Mouse (Mus musculus): ENCODE data around the gene Ercc4. TPM values are rescaled to one million over a fixed set of nuclear protein-coding genes. Genes with fewer than 3 reads are reported as not detected.

Ercc4 gene
- polyA plus RNA-seq, 2 experiments: 14.1 to 15.0 TPM

GRCm38 (mm10) chr16:13147810-13148555 is 38.5 kb downstream of the Ercc4 start:
- Histone ChIP-seq H3K9me3 (ENCODE audit: control insufficient read depth, low read length) (no peaks in the 10 kb centered on the region), H3K4me3 (replicated peaks; ENCODE audit: low read length) (no peak overlapping the region), H3K4me2 (replicated peaks; ENCODE audit: low read depth, low read length, severe bottlenecking) (no peak overlapping the region), H3K9ac (ENCODE audit: low read depth, low read length, severe bottlenecking) (no peak overlapping the region), H3K27me3 (ENCODE audit: control insufficient read depth, insufficient read depth, low read length) (no peaks in the 10 kb centered on the region), H3K27ac (replicated peaks; ENCODE audit: low read depth, low read length) (no peak overlapping the region), H3K4me1 (ENCODE audit: control insufficient read depth, insufficient read depth, low read length) (no peaks in the 10 kb centered on the region), H3K36me3 (ENCODE audit: control insufficient read depth, insufficient read depth, low read length) (peaks cover 51% of the 10 kb centered on the region)
- ATAC-seq (ENCODE audit: low FRiP score, low read depth): no peak
- 91% methylated on average over 19 of the region's 19 CpGs for WGBS
- no peak for DNase-seq (ENCODE audit: low spot score)
- TF ChIP-seq POLR2A (IDR thresholded peaks at IDR 0.05; ENCODE audit: borderline replicate concordance, extremely low read depth, insufficient read depth, insufficient read length): no peak

- no peak for TF ChIP-seq POLR2A (IDR thresholded peaks at IDR 0.05; ENCODE audit: borderline replicate concordance, extremely low read depth, insufficient read depth, insufficient read length)
- Histone ChIP-seq H3K4me3 (replicated peaks; ENCODE audit: low read length) (no peak overlapping the region), H3K36me3 (ENCODE audit: control insufficient read depth, insufficient read depth, low read length) (peaks cover 40% of the 10 kb centered on the region), H3K9ac (ENCODE audit: low read depth, low read length, severe bottlenecking) (no peak overlapping the region), H3K4me2 (replicated peaks; ENCODE audit: low read depth, low read length, severe bottlenecking) (no peak overlapping the region), H3K27me3 (ENCODE audit: control insufficient read depth, insufficient read depth, low read length) (no peaks in the 10 kb centered on the region), H3K27ac (replicated peaks; ENCODE audit: low read depth, low read length) (no peak overlapping the region), H3K4me1 (ENCODE audit: control insufficient read depth, insufficient read depth, low read length) (no peaks in the 10 kb centered on the region), H3K9me3 (ENCODE audit: control insufficient read depth, low read length) (no peaks in the 10 kb centered on the region)
- ATAC-seq (ENCODE audit: low FRiP score, low read depth): no peak
- WGBS: 90% methylated on average over 8 of the region's 8 CpGs
- no peak for DNase-seq (ENCODE audit: low spot score)
These were observed 40.5 kb downstream of the Ercc4 start for GRCm38 (mm10) chr16:13149950-13150349.

DNA sequence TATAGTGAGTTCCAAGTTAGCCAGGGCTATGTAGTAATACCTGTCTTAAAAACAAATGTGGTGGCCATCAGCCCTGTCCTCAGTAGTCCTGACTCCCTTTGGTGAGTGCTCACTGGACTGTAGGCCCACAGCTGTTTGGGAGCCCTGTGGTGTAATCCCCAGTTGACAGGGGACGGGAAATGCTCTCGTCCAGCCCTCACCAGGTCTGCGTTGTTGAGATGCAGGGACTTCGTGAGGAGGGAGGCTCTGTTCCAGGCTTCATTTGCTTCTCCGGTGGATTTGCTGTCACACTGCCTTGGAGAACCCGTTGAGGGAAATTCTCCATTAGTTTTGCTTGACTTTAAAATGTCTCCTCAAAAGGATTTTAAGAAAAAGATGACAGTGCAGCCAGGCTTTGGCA is 41.3 kb downstream of the Ercc4 start:
- Histone ChIP-seq H3K4me1 (ENCODE audit: control insufficient read depth, insufficient read depth, low read length) (no peaks in the 10 kb centered on the region), H3K4me2 (replicated peaks; ENCODE audit: low read depth, low read length, severe bottlenecking) (no peak overlapping the region), H3K27ac (replicated peaks; ENCODE audit: low read depth, low read length) (no peak overlapping the region), H3K27me3 (ENCODE audit: control insufficient read depth, insufficient read depth, low read length) (no peaks in the 10 kb centered on the region), H3K9ac (ENCODE audit: low read depth, low read length, severe bottlenecking) (no peak overlapping the region), H3K4me3 (replicated peaks; ENCODE audit: low read length) (no peak overlapping the region), H3K9me3 (ENCODE audit: control insufficient read depth, low read length) (no peaks in the 10 kb centered on the region), H3K36me3 (ENCODE audit: control insufficient read depth, insufficient read depth, low read length) (peaks cover 36% of the 10 kb centered on the region)
- TF ChIP-seq POLR2A (IDR thresholded peaks at IDR 0.05; ENCODE audit: borderline replicate concordance, extremely low read depth, insufficient read depth, insufficient read length): no peak
- DNase-seq (ENCODE audit: low spot score) (no peak), ATAC-seq (ENCODE audit: low FRiP score, low read depth) (no peak)
- 84% methylated on average over 6 of the region's 6 CpGs for WGBS

- no peak overlapping the region for H3K9ac ChIP-seq (ENCODE audit: low read depth, low read length, severe bottlenecking)
- no peak for TF ChIP-seq POLR2A (IDR thresholded peaks at IDR 0.05; ENCODE audit: borderline replicate concordance, extremely low read depth, insufficient read depth, insufficient read length)
- no peaks in the 10 kb centered on the region for H3K4me1 ChIP-seq (ENCODE audit: control insufficient read depth, insufficient read depth, low read length)
- no peak for DNase-seq (ENCODE audit: low spot score)
- no peak for ATAC-seq (ENCODE audit: low FRiP score, low read depth)
- 83% methylated on average over 5 of the region's 5 CpGs for WGBS
- H3K27ac ChIP-seq (replicated peaks; ENCODE audit: low read depth, low read length): no peak overlapping the region
- no peaks in the 10 kb centered on the region for H3K9me3 ChIP-seq (ENCODE audit: control insufficient read depth, low read length)
- no peaks in the 10 kb centered on the region for H3K27me3 ChIP-seq (ENCODE audit: control insufficient read depth, insufficient read depth, low read length)
- H3K4me3 ChIP-seq (replicated peaks; ENCODE audit: low read length): no peak overlapping the region
- H3K36me3 ChIP-seq (ENCODE audit: control insufficient read depth, insufficient read depth, low read length): peaks cover 23% of the 10 kb centered on the region
- H3K4me2 ChIP-seq (replicated peaks; ENCODE audit: low read depth, low read length, severe bottlenecking): no peak overlapping the region
These were observed 43.0 kb downstream of the Ercc4 start for GRCm38 (mm10) chr16:13152475-13152874.

- Histone ChIP-seq H3K4me1 (ENCODE audit: control insufficient read depth, insufficient read depth, low read length) (no peaks in the 10 kb centered on the region), H3K4me3 (replicated peaks; ENCODE audit: low read length) (no peak overlapping the region), H3K27ac (replicated peaks; ENCODE audit: low read depth, low read length) (no peak overlapping the region), H3K9me3 (ENCODE audit: control insufficient read depth, low read length) (no peaks in the 10 kb centered on the region), H3K36me3 (ENCODE audit: control insufficient read depth, insufficient read depth, low read length) (peaks cover 16% of the 10 kb centered on the region), H3K27me3 (ENCODE audit: control insufficient read depth, insufficient read depth, low read length) (no peaks in the 10 kb centered on the region), H3K4me2 (replicated peaks; ENCODE audit: low read depth, low read length, severe bottlenecking) (no peak overlapping the region), H3K9ac (ENCODE audit: low read depth, low read length, severe bottlenecking) (no peak overlapping the region)
- 97% methylated on average over 4 of the region's 4 CpGs for WGBS
- no peak for TF ChIP-seq POLR2A (IDR thresholded peaks at IDR 0.05; ENCODE audit: borderline replicate concordance, extremely low read depth, insufficient read depth, insufficient read length)
- no peak for ATAC-seq (ENCODE audit: low FRiP score, low read depth)
- DNase-seq (ENCODE audit: low spot score): no peak
These were observed 43.7 kb downstream of the Ercc4 start for GRCm38 (mm10) chr16:13153215-13153614.

Data from limb, embryonic 14.5 days (tissue).